Mouse (Mus musculus): ENCODE measurements around the gene Kitl.

- TF ChIP-seq POLR2A (IDR thresholded peaks at IDR 0.05; ENCODE audit: low read depth, low read length) (no peak), CTCF (conservative IDR thresholded peaks at IDR 0.05; ENCODE audit: insufficient read depth, insufficient read length, low read depth, low read length) (no peak)
Observed at GRCm38 (mm10) chr10:100030980-100031516, 15.6 kb downstream of the Kitl start.

Data from kidney, adult 2 months (tissue).